10 mouse cellular contexts compared by ENCODE assay signal in the genomic region with DNA sequence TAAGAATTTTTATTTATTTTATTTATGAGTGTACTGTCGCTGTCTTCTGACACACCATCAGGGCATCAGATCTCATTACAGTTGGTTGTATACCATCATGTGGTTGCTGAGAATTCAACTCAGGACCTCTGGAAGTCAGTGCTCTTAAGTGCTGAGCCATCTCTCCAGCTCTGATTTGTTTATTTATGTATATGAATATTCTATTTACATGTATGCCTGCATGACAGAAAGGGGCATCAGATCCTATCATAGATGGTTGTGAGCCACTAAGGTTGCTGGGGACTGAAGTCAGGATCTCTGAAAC. TPM values are rescaled to one million over a fixed set of nuclear protein-coding genes. Genes with fewer than 3 reads are reported as not detected.
A peak's percentile ranks its signal among the peaks of the same experiment; 100 is the strongest.
DNase-seq lines count a peak whose midpoint lies in the region; ATAC-seq and TF ChIP-seq lines count a peak whose summit lies in the region.
"Had no signal": no experiment of that assay in that cellular context is flagged by ENCODE, and none has a peak within 500 bp of the region (broad histone marks: within the 10 kb centered on the region; RNA-seq: fewer than 3 reads in every experiment).

No protein-coding gene starts in this region.

- TF ChIP-seq CTCF in hindbrain, postnatal 0 days (IDR thresholded peaks at IDR 0.05; ENCODE audit: low read depth) = no peak

- H3K27ac ChIP-seq in kidney, embryonic 15.5 days = no peak overlapping the region
- no peak overlapping the region for H3K27ac ChIP-seq in forebrain, embryonic 11.5 days (ENCODE audit: low read depth, low read length)
- no peak overlapping the region for H3K27ac ChIP-seq in hindbrain, postnatal 0 days
- H3K27ac ChIP-seq in midbrain, embryonic 16.5 days (ENCODE audit: low read length) = no peak overlapping the region

- peaks cover 10% of the 10 kb centered on the region for H3K4me1 ChIP-seq in kidney, embryonic 15.5 days
- H3K4me1 ChIP-seq in forebrain, embryonic 11.5 days (replicated peaks; ENCODE audit: control insufficient read depth, insufficient read depth, low read length) = no peaks in the 10 kb centered on the region
- H3K4me1 ChIP-seq in hindbrain, postnatal 0 days (ENCODE audit: insufficient read depth, low read length) = peaks cover 7% of the 10 kb centered on the region
- H3K4me1 ChIP-seq in midbrain, embryonic 16.5 days (ENCODE audit: control insufficient read depth, insufficient read depth, low read length) = peaks cover 13% of the 10 kb centered on the region

- H3K36me3 ChIP-seq in kidney, embryonic 15.5 days = peaks cover 39% of the 10 kb centered on the region
- no peaks in the 10 kb centered on the region for H3K36me3 ChIP-seq in forebrain, embryonic 11.5 days (ENCODE audit: control insufficient read depth, insufficient read depth, low read length)
- 0 out of 2 replicates have a peak, but pooled peaks cover 3% of the 10 kb centered on the region for H3K36me3 ChIP-seq in hindbrain, postnatal 0 days (ENCODE audit: insufficient read depth, low read length)
- H3K36me3 ChIP-seq in midbrain, embryonic 16.5 days (ENCODE audit: control insufficient read depth, insufficient read depth, low read length) = peaks cover 9% of the 10 kb centered on the region; the same call in 1 of the 2 replicates

- H3K4me3 ChIP-seq in kidney, embryonic 15.5 days (replicated peaks) = 0 out of 2 replicates have a peak overlapping the region, but pooled peaks have one; percentile 81
- no peak overlapping the region for H3K4me3 ChIP-seq in forebrain, embryonic 11.5 days (ENCODE audit: low read depth, low read length)
- no peak overlapping the region for H3K4me3 ChIP-seq in hindbrain, postnatal 0 days (ENCODE audit: low read length)
- no peak overlapping the region for H3K4me3 ChIP-seq in midbrain, embryonic 16.5 days (ENCODE audit: low read depth, low read length)

- H3K4me2 ChIP-seq in kidney, embryonic 15.5 days = peak overlapping the region; percentile 87
- H3K4me2 ChIP-seq in forebrain, embryonic 11.5 days (ENCODE audit: low read depth, low read length, severe bottlenecking) = no peak overlapping the region
- H3K4me2 ChIP-seq in hindbrain, postnatal 0 days (ENCODE audit: low read depth, low read length) = peak overlapping the region; percentile 97; the same call in 1 of the 2 replicates
- H3K4me2 ChIP-seq in midbrain, embryonic 16.5 days (ENCODE audit: low read length) = no peak overlapping the region

- H3K9ac ChIP-seq in kidney, embryonic 15.5 days = no peak overlapping the region
- H3K9ac ChIP-seq in forebrain, embryonic 11.5 days (ENCODE audit: low read length) = no peak overlapping the region
- no peak overlapping the region for H3K9ac ChIP-seq in hindbrain, postnatal 0 days (replicated peaks; ENCODE audit: low read length)
- H3K9ac ChIP-seq in midbrain, embryonic 16.5 days (ENCODE audit: low read depth, low read length) = no peak overlapping the region

- 11% methylated on average over 1 of the region's 1 CpGs for WGBS in kidney, embryonic 15.5 days
- WGBS in forebrain, embryonic 11.5 days = 8% methylated on average over 1 of the region's 1 CpGs
- 7% methylated on average over 1 of the region's 1 CpGs for WGBS in hindbrain, postnatal 0 days
- 19% methylated on average over 1 of the region's 1 CpGs for WGBS in midbrain, embryonic 16.5 days

- DNase-seq in kidney, adult 8-10 months = no peak
- no peak for DNase-seq in forebrain, embryonic 11.5 days (ENCODE audit: low spot score)
- DNase-seq in hindbrain, postnatal 0 days (ENCODE audit: low spot score) = no peak
- DNase-seq in frontal cortex, postnatal 14 days (ENCODE audit: low spot score in 2 of 2) = no peak

- H3K27me3 ChIP-seq in kidney, embryonic 15.5 days = no peaks in the 10 kb centered on the region
- no peaks in the 10 kb centered on the region for H3K27me3 ChIP-seq in forebrain, embryonic 11.5 days (ENCODE audit: control insufficient read depth, insufficient read depth, low read length)
- no peaks in the 10 kb centered on the region for H3K27me3 ChIP-seq in hindbrain, postnatal 0 days (ENCODE audit: insufficient read depth, low read length)
- no peaks in the 10 kb centered on the region for H3K27me3 ChIP-seq in midbrain, embryonic 16.5 days (ENCODE audit: control insufficient read depth, insufficient read depth, low read depth, low read length)

- no peaks in the 10 kb centered on the region for H3K9me3 ChIP-seq in kidney, embryonic 15.5 days (replicated peaks)
- H3K9me3 ChIP-seq in forebrain, embryonic 11.5 days (ENCODE audit: control insufficient read depth, low read length) = no peaks in the 10 kb centered on the region
- H3K9me3 ChIP-seq in hindbrain, postnatal 0 days (ENCODE audit: low read length) = no peaks in the 10 kb centered on the region
- no peaks in the 10 kb centered on the region for H3K9me3 ChIP-seq in midbrain, embryonic 16.5 days (replicated peaks; ENCODE audit: control insufficient read depth, low read length, poor library complexity, severe bottlenecking)

- ATAC-seq in kidney, embryonic 15.5 days (replicated peaks; ENCODE audit: low FRiP score) = peak; percentile 69; the same call in 1 of the 2 replicates
- ATAC-seq in forebrain, embryonic 11.5 days (replicated peaks; ENCODE audit: low FRiP score) = 0 out of 2 replicates have a peak, but pooled peaks have one; percentile 21
- ATAC-seq in hindbrain, postnatal 0 days = no peak; the same call in 1 of the 2 replicates
- ATAC-seq in midbrain, embryonic 16.5 days = peak; percentile 52; the same call in 1 of the 2 replicates
- no peak for ATAC-seq in inflammation-experienced regulatory T-cells, adult 6 months

RNA-seq across cellular contexts. Expression of gene Tmem101, which starts 0.5 kb away (rescaled TPM):
- polyA plus RNA-seq in kidney, embryonic 15.5 days (2015; fragmentation: Nextera tagmentation; extraction: Ambion mirVana) = 35.3 and 36.5 TPM in 2 replicates
- polyA plus RNA-seq in forebrain, embryonic 11.5 days (2014; fragmentation: Nextera tagmentation; extraction: Ambion mirVana) = 35.7 and 38.9 TPM in 2 replicates
- 37.4 and 45.4 TPM in 2 replicates for total RNA-seq in hindbrain, postnatal 0 days (2014; rRNA removed)
- polyA plus RNA-seq in hindbrain, postnatal 0 days (2015; fragmentation: Nextera tagmentation; extraction: Ambion mirVana) = 40.6 and 42.5 TPM in 2 replicates
- 45.8 and 46.5 TPM in 2 replicates for polyA plus RNA-seq in midbrain, embryonic 16.5 days (2015; fragmentation: Nextera tagmentation; extraction: Ambion mirVana)
- 10 to 100 TPM; 11.9 to 15.3 (median 13.9) TPM for polyA plus RNA-seq in inflammation-experienced regulatory T-cells, adult 6 months (2017; shearing (Covaris generic))

RNA-seq across cellular contexts. Expression of gene Nags, which starts 11.4 kb away (rescaled TPM):
- 0.19 and 0.33 TPM in 2 replicates for polyA plus RNA-seq in kidney, embryonic 15.5 days (2015; fragmentation: Nextera tagmentation; extraction: Ambion mirVana)
- not detected in 2 replicates for polyA plus RNA-seq in forebrain, embryonic 11.5 days (2014; fragmentation: Nextera tagmentation; extraction: Ambion mirVana)
- not detected in 2 replicates for total RNA-seq in hindbrain, postnatal 0 days (2014; rRNA removed)
- polyA plus RNA-seq in hindbrain, postnatal 0 days (2015; fragmentation: Nextera tagmentation; extraction: Ambion mirVana) = 0.09 and 0.14 TPM in 2 replicates
- 0.20 TPM in 1 of 2 replicates, not detected in the other for polyA plus RNA-seq in midbrain, embryonic 16.5 days (2015; fragmentation: Nextera tagmentation; extraction: Ambion mirVana)
- under 1 TPM in 1 of 3 experiments, not detected in 2; 0.28 TPM for polyA plus RNA-seq in inflammation-experienced regulatory T-cells, adult 6 months (2017; shearing (Covaris generic))

RNA-seq across cellular contexts. Expression of gene Lsm12, which starts 28.4 kb away (rescaled TPM):
- polyA plus RNA-seq in kidney, embryonic 15.5 days (2015; fragmentation: Nextera tagmentation; extraction: Ambion mirVana) = 122 and 135 TPM in 2 replicates
- 73.2 and 78.7 TPM in 2 replicates for polyA plus RNA-seq in forebrain, embryonic 11.5 days (2014; fragmentation: Nextera tagmentation; extraction: Ambion mirVana)
- 65.7 and 167 TPM in 2 replicates for total RNA-seq in hindbrain, postnatal 0 days (2014; rRNA removed)
- polyA plus RNA-seq in hindbrain, postnatal 0 days (2015; fragmentation: Nextera tagmentation; extraction: Ambion mirVana) = 147 and 153 TPM in 2 replicates
- polyA plus RNA-seq in midbrain, embryonic 16.5 days (2015; fragmentation: Nextera tagmentation; extraction: Ambion mirVana) = 87.8 and 95.3 TPM in 2 replicates
- polyA plus RNA-seq in inflammation-experienced regulatory T-cells, adult 6 months (2017; shearing (Covaris generic)) = 10 to 100 TPM; 58.3 to 99.6 (median 68.0) TPM

RNA-seq across cellular contexts. Expression of gene G6pc3, which starts 32.7 kb away (rescaled TPM):
- polyA plus RNA-seq in kidney, embryonic 15.5 days (2015; fragmentation: Nextera tagmentation; extraction: Ambion mirVana) = 39.7 and 43.4 TPM in 2 replicates
- polyA plus RNA-seq in forebrain, embryonic 11.5 days (2014; fragmentation: Nextera tagmentation; extraction: Ambion mirVana) = 30.6 and 32.2 TPM in 2 replicates
- 67.5 and 70.1 TPM in 2 replicates for total RNA-seq in hindbrain, postnatal 0 days (2014; rRNA removed)
- 43.8 and 46.2 TPM in 2 replicates for polyA plus RNA-seq in hindbrain, postnatal 0 days (2015; fragmentation: Nextera tagmentation; extraction: Ambion mirVana)
- polyA plus RNA-seq in midbrain, embryonic 16.5 days (2015; fragmentation: Nextera tagmentation; extraction: Ambion mirVana) = 39.0 and 42.9 TPM in 2 replicates
- polyA plus RNA-seq in inflammation-experienced regulatory T-cells, adult 6 months (2017; shearing (Covaris generic)) = 10 to 100 TPM; 18.7 to 39.7 (median 37.9) TPM

RNA-seq across cellular contexts. Expression of gene Pyy, which starts 49.1 kb away (rescaled TPM):
- polyA plus RNA-seq in kidney, embryonic 15.5 days (2015; fragmentation: Nextera tagmentation; extraction: Ambion mirVana) = 3.6 TPM in 1 of 2 replicates, not detected in the other
- polyA plus RNA-seq in forebrain, embryonic 11.5 days (2014; fragmentation: Nextera tagmentation; extraction: Ambion mirVana) = not detected in 2 replicates
- 25.8 and 42.9 TPM in 2 replicates for total RNA-seq in hindbrain, postnatal 0 days (2014; rRNA removed)
- polyA plus RNA-seq in hindbrain, postnatal 0 days (2015; fragmentation: Nextera tagmentation; extraction: Ambion mirVana) = 5.7 and 9.5 TPM in 2 replicates
- polyA plus RNA-seq in midbrain, embryonic 16.5 days (2015; fragmentation: Nextera tagmentation; extraction: Ambion mirVana) = not detected in 2 replicates
- not detected for polyA plus RNA-seq in inflammation-experienced regulatory T-cells, adult 6 months (2017; shearing (Covaris generic))
- total RNA-seq: hematopoietic stem cell, adult 5-6 weeks had no signal
- polyA plus RNA-seq: lung, embryonic 16.5 days; spleen, adult 2 months had no signal

Comparison
In these comparisons a context has a peak if more than half of its experiments do, and no peak if none do; other contexts are left out.
1. ATAC-seq: peak in kidney, embryonic 15.5 days (single experiment), forebrain, embryonic 11.5 days (single experiment) and midbrain, embryonic 16.5 days (single experiment); none in hindbrain, postnatal 0 days (single experiment) and inflammation-experienced regulatory T-cells, adult 6 months (single experiment).
2. H3K4me2 ChIP-seq: peak in kidney, embryonic 15.5 days (single experiment) and hindbrain, postnatal 0 days (single experiment); none in forebrain, embryonic 11.5 days (single experiment) and midbrain, embryonic 16.5 days (single experiment).